ENCODE assay signal across 20 mouse cellular contexts in the genomic region with DNA sequence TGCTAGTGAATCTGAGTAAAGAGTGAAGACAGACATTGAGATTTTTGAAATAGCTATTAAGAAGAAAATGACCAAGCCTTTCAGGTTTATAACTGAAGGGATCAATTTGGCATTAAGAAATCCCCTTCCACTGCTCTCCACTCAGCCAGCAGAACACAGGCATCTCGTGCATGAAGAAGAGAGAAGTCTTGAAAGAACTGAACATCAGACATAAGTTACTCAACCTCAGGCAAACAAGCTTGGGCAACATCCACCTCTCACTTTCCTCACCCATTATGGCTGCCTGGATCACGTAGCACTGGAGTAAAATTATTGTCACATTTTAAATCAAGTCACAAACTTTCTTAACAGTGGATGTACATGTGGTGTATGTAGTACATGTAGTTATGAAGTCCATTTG.
DNase-seq lines count a peak whose midpoint lies in the region; ATAC-seq lines count a peak whose summit lies in the region.
"Had no signal": no experiment of that assay in that cellular context is flagged by ENCODE, and none has a peak within 500 bp of the region (broad histone marks: within the 10 kb centered on the region; RNA-seq: fewer than 3 reads in every experiment).

No protein-coding gene starts in this region.

- ATAC-seq in granulocyte monocyte progenitor cell, adult 5-6 weeks (replicated peaks; ENCODE audit: poor library complexity, severe bottlenecking), result peak; percentile 98
- peak; percentile 95 for ATAC-seq in megakaryocyte progenitor cell, adult 5-6 weeks (replicated peaks; ENCODE audit: poor library complexity)
- ATAC-seq: CD4-positive, CD25-positive, alpha-beta regulatory T cell, adult 4 months; forebrain, embryonic 14.5 days; forebrain, postnatal 0 days; Patski had no signal

- DNase-seq in 416B (ENCODE audit: low read depth), result peak; percentile 36
- DNase-seq in thymus, postnatal 0 days (ENCODE audit: low spot score), result no peak
- DNase-seq in T-cell, adult 2 months (ENCODE audit: low spot score), result no peak
- DNase-seq: adrenal gland, adult 2 months; adrenal gland, postnatal 10 days; adrenal gland, postnatal 25 days; B cell, adult 2 months; cerebellum, adult 11 months; cerebellum, adult 18-20 months; cerebellum, adult 8-10 months; cerebellum, adult 9-11 months; cerebellum, postnatal 14 days; cerebellum, postnatal 36 days; embryo, embryonic 11 days; forebrain, postnatal 0 days had no signal
